Comparison of ENCODE assay signal across 8 mouse cellular contexts in genomic region chr8:71610822-71611651, GRCm38 (mm10). TPM values are rescaled to one million over a fixed set of nuclear protein-coding genes. Genes with fewer than 3 reads are reported as not detected.
DNase-seq lines count a peak whose midpoint lies in the region; ATAC-seq and TF ChIP-seq lines count a peak whose summit lies in the region.

Gene Colgalt1 (plus strand): TSS chr8:71610998.

- TF ChIP-seq CTCF in bone marrow macrophage, adult 2 months (IDR thresholded peaks at IDR 0.05; ENCODE audit: low read depth, low read length): no peak
- TF ChIP-seq CTCF in embryonic fibroblast, embryonic 13.5 days (IDR thresholded peaks at IDR 0.05; ENCODE audit: borderline replicate concordance, insufficient read depth, low read length): no peak

- under 1% methylated on average over 81 of the region's 82 CpGs for WGBS in kidney, embryonic 14.5 days
- WGBS in limb, embryonic 15.5 days: under 1% methylated on average over 82 of the region's 82 CpGs

- H3K27ac ChIP-seq in bone marrow macrophage, adult 2 months (ENCODE audit: insufficient read depth, low read depth, low read length): peak within 1 kb of the TSS; percentile 78
- peak within 1 kb of the TSS; percentile 28; the same call in 1 of the 2 replicates for H3K27ac ChIP-seq in embryonic fibroblast, embryonic 13.5 days (ENCODE audit: insufficient read depth, low read length)
- no peak within 1 kb of the TSS; the same call in 1 of the 2 replicates for H3K27ac ChIP-seq in kidney, embryonic 14.5 days (ENCODE audit: low read depth, low read length)
- H3K27ac ChIP-seq in limb, embryonic 15.5 days: peak within 1 kb of the TSS; percentile 92

- DNase-seq in A20 (ENCODE audit: low read depth, low spot score): peak; percentile 98
- DNase-seq in heart, adult 9 months (ENCODE audit: low spot score in 2 of 2): peak; percentile 99
- peak; percentile 99 for DNase-seq in monocyte, adult 2 months (ENCODE audit: low read depth in 1 of 2, low spot score in 2 of 2)
- peak; percentile 98 to 99 for DNase-seq in spleen, postnatal 36 days (ENCODE audit: low spot score in 2 of 2)

- peak; percentile 99 for ATAC-seq in kidney, embryonic 14.5 days (ENCODE audit: low FRiP score, low TSS enrichment)
- ATAC-seq in limb, embryonic 15.5 days (ENCODE audit: insufficient number of reproducible peaks, low FRiP score, low TSS enrichment, low read depth): peak; percentile 99

- H3K4me3 ChIP-seq in bone marrow macrophage, adult 2 months (ENCODE audit: insufficient read depth, low read length): peak within 1 kb of the TSS; percentile 82
- H3K4me3 ChIP-seq in embryonic fibroblast, embryonic 13.5 days (ENCODE audit: insufficient read depth, low read length): peak within 1 kb of the TSS; percentile 87
- H3K4me3 ChIP-seq in kidney, embryonic 14.5 days (ENCODE audit: low read length): peak within 1 kb of the TSS; percentile 67
- H3K4me3 ChIP-seq in limb, embryonic 15.5 days: peak within 1 kb of the TSS; percentile 76

- H3K9ac ChIP-seq in kidney, embryonic 14.5 days (ENCODE audit: low read depth, low read length): peak within 1 kb of the TSS; percentile 73
- H3K9ac ChIP-seq in limb, embryonic 15.5 days: peak within 1 kb of the TSS; percentile 92

- TF ChIP-seq POLR2A in bone marrow macrophage, adult 2 months (IDR thresholded peaks at IDR 0.05; ENCODE audit: borderline replicate concordance, low read depth, low read length): no peak
- TF ChIP-seq POLR2A in embryonic fibroblast, embryonic 13.5 days (IDR thresholded peaks at IDR 0.05; ENCODE audit: low read depth, low read length): peak; percentile 73

- H3K4me1 ChIP-seq in bone marrow macrophage, adult 2 months (ENCODE audit: control insufficient read depth, insufficient read depth, low read length): peaks cover 27% of the 10 kb centered on the region
- H3K4me1 ChIP-seq in embryonic fibroblast, embryonic 13.5 days (ENCODE audit: control insufficient read depth, insufficient read depth, low read length): peaks cover 3% of the 10 kb centered on the region; the same call in 1 of the 2 replicates
- H3K4me1 ChIP-seq in kidney, embryonic 14.5 days (ENCODE audit: control insufficient read depth, insufficient read depth, low read length): peaks cover 11% of the 10 kb centered on the region
- H3K4me1 ChIP-seq in limb, embryonic 15.5 days: peaks cover 15% of the 10 kb centered on the region

- H3K27me3 ChIP-seq in kidney, embryonic 14.5 days (ENCODE audit: control insufficient read depth, insufficient read depth, low read length): no peaks in the 10 kb centered on the region
- H3K27me3 ChIP-seq in limb, embryonic 15.5 days: no peaks in the 10 kb centered on the region

- peaks cover 19% of the 10 kb centered on the region for H3K36me3 ChIP-seq in kidney, embryonic 14.5 days (ENCODE audit: control insufficient read depth, insufficient read depth, low read length)
- H3K36me3 ChIP-seq in limb, embryonic 15.5 days: peaks cover 26% of the 10 kb centered on the region

- no peaks in the 10 kb centered on the region for H3K9me3 ChIP-seq in kidney, embryonic 14.5 days (ENCODE audit: control insufficient read depth, low read length)
- H3K9me3 ChIP-seq in limb, embryonic 15.5 days: no peaks in the 10 kb centered on the region

- peak within 1 kb of the TSS; percentile 56 for H3K4me2 ChIP-seq in kidney, embryonic 14.5 days (replicated peaks; ENCODE audit: low read depth, low read length)
- peak within 1 kb of the TSS; percentile 69 for H3K4me2 ChIP-seq in limb, embryonic 15.5 days

RNA-seq across cellular contexts. Expression of gene Colgalt1, which starts in this region (rescaled TPM):
- polyA plus RNA-seq in bone marrow macrophage, adult 2 months (2012; ENCODE audit: insufficient read depth, insufficient read length, missing spikeins): 111 and 113 TPM in 2 replicates
- polyA plus RNA-seq in embryonic fibroblast, embryonic 13.5 days (2011; ENCODE audit: insufficient read length, low read depth, missing spikeins): 147 and 163 TPM in 2 replicates
- polyA plus RNA-seq in kidney, embryonic 14.5 days (2014; fragmentation: Nextera tagmentation; extraction: Ambion mirVana): 61.4 and 76.8 TPM in 2 replicates
- 105 and 108 TPM in 2 replicates for polyA plus RNA-seq in limb, embryonic 15.5 days (2015; fragmentation: Nextera tagmentation; extraction: Ambion mirVana)
